Mouse (Mus musculus): ENCODE data around the gene Myh3.

- no peak for TF ChIP-seq CTCF (IDR thresholded peaks at IDR 0.05; ENCODE audit: extremely low read depth, insufficient read depth, insufficient read length, insufficient replicate concordance)
- TF ChIP-seq POLR2A (IDR thresholded peaks at IDR 0.05; ENCODE audit: low read depth, low read length): no peak
Measured at GRCm38 (mm10) chr11:67087225-67087624, 9.1 kb downstream of the Myh3 start.

All from spleen, adult 2 months (tissue).